Mouse (Mus musculus) heart, postnatal 25 days (tissue): ENCODE measurements around the gene Olfr206. TPM values are rescaled to one million over a fixed set of nuclear protein-coding genes. Genes with fewer than 3 reads are reported as not detected.
"Not testable (repeated sequence)": the region's sequence is repeated elsewhere in the genome, so short reads cannot be mapped to it uniquely, and the experiment has no call there.

Experiments
- DNase-seq: peaks from one replicate; pipeline ENCODE4 v3.0.0; 2022; ENCODE audit warnings: low spot score
- intact Hi-C: fragments of 180-260 bp; cut with DNase I; formaldehyde crosslinking; loops from one replicate; pipeline ENCODE4 v1.15.1; 2025
- total RNA-seq, 2 experiments: library from RNA; stranded (reverse); gene quantifications; 2 replicates each; pipeline ENCODE4 v1.2.3; 2021

Gene Olfr206
- not detected for total RNA-seq

DNA sequence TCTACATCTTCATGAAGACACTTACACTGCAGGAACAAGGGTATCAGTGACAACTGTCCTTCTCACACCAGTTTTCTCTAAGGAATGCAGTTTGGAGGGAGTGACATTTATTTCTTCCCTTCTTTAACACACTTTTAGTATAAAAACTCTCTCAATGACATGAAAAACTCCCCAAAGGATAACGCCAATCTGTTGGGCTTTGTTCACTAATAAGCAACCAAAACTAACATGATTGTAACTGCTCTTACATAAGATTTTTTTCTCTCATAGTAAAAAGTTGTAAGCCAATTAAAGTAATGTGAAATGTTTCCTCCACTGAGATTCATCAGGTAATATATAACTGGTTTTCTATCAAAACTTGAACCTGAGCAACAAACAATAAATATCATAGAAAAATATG, at the start of gene Olfr206:
Gene Olfr206, minus strand, starts transcription at position 101 of the 400 bp plus-strand sequence.
- intact Hi-C loops, result no loop called here
- DNase-seq, result no peak

DNA sequence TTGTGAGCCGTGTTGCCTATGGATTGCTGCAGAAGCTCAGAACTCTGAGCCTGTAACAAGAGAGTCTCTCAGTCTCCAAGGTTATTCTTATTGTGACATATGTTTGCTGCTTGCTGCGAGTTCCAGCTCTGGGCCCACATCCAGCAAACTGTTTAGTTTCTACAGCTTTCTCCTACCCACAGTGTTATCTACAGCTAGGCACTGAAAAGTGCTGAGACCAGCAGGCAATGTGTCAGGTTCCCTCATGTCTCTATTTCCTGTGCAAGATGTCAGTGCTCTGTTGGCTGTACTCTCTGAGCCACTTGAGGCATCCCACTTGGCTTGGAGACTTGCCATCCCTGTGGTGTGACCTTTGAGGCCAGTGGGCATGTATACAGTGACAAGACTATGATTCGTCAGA, 44.3 kb upstream of the Olfr206 start:
- DNase-seq, result no peak
- intact Hi-C loops, result no loop called here

DNA sequence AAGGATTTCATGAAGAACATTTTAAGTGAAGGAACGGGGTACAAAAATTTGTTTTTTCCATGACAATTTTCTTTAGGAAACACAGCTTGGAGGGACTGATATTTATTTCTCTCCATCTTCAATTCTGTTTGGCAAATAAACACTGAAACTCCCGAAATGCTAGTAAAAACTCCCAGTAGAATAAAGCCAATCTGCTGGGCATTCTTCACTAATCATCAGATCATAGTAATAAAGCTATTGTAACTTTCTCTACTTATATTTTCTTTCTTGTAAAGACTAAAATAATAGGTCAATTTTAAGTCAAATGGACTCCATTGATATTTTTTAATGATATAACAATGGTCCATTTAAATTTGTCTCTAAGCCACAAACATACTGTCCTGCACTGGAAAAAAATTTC, 14.8 kb upstream of the Olfr206 start, which contains the start of gene Olfr209:
Gene Olfr209, minus strand, starts transcription at position 101 of the 400 bp plus-strand sequence.
- intact Hi-C loops, result no loop called here
- no peak for DNase-seq

- intact Hi-C loops, result no loop called here
- DNase-seq, result no peak
Measured at GRCm38 (mm10) chr16:59331038-59331437, 18.0 kb downstream of the Olfr206 start, which contains the start of gene Olfr205. Gene Olfr205 (minus strand): TSS chr16:59331138.

DNA sequence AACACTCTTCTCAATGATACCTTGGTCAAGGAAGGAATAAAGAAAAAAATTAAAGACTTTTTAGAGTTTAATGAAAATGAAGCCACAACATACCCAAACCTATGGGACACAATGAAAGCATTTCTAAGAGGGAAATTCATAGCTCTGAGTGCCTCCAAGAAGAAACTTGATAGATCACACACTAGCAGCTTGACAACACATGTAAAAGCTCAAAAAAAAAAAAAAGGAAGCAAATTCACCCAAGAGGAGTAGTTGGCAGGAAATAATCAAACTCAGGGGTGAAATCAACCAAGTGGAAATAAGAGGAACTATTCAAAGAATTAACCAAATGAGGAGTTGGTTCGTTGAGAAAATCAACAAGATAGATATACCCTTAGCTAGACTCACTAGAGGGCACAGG, 25.8 kb downstream of the Olfr206 start:
- DNase-seq, intact Hi-C loops: not testable (repeated sequence)

DNA sequence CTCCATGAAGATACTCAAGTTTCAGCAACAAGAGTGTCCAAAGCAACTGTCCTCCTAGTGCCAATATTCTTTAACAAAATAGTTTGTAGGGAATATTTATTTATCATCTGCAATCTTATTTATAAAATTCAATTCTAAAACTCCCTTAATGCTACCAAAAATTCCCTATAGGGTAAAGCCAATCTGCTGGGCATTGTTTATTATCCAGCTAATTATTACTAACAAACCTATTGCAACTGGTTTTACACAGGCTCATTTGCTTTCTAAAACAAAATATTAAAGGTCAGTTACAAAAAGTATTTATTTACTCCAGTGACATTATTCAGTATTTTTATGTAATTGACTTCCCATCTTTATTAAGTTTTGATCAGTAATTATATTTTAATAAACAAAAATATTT, 30.9 kb downstream of the Olfr206 start, which contains the start of gene Olfr204:
Gene Olfr204, minus strand, starts transcription at position 101 of the 400 bp plus-strand sequence.
- intact Hi-C loops, result no loop called here
- no peak for DNase-seq

DNA sequence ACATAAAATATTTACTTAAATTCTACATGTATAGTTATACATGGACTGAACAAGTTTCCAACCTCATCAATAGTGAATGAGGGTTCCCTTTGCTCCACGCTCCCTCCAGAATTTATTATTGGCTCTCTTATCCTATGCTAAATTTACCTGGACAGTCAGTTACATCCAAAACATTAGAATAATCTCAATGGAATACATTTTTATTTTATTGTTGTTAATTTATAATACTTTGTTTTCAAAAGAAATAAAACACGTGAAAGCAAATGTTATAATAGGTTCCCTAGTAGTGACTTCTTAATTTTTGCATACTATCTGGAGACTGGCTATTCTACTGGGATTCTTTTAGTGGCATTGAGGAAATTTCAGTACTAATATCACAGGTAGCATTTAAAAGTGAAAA, 50.5 kb downstream of the Olfr206 start, which contains the start of gene Olfr203:
Gene Olfr203, plus strand, starts transcription at position 301 of the 400 bp plus-strand sequence.
- no peak for DNase-seq
- intact Hi-C loops, result no loop called here

Other genes with a start within 250 kb of the Olfr206 start
- not detected for gene Olfr193, start 237.4 kb downstream of the Olfr206 start, total RNA-seq
- gene Olfr194, start 228.2 kb downstream of the Olfr206 start, total RNA-seq, result not detected
- not detected for gene Olfr195, start 202.2 kb downstream of the Olfr206 start, total RNA-seq
- not detected for gene Olfr196, start 178.8 kb downstream of the Olfr206 start, total RNA-seq
- not detected for gene Olfr198, start 145.7 kb downstream of the Olfr206 start, total RNA-seq
- not detected for gene Olfr199, start 129.5 kb downstream of the Olfr206 start, total RNA-seq
- not detected for gene Olfr201, start 76.6 kb downstream of the Olfr206 start, total RNA-seq
- not detected for gene Olfr202, start 62.5 kb downstream of the Olfr206 start, total RNA-seq
- gene Olfr203, start 50.4 kb downstream of the Olfr206 start, total RNA-seq, result not detected
- gene Olfr204, start 31.0 kb downstream of the Olfr206 start, total RNA-seq, result not detected
- not detected for gene Olfr205, start 18.1 kb downstream of the Olfr206 start, total RNA-seq
- not detected for gene Olfr209, start 14.7 kb upstream of the Olfr206 start, total RNA-seq
- gene Gabrr3, start 58.1 kb upstream of the Olfr206 start, total RNA-seq, result under 1 TPM in 1 of 2 experiments, not detected in 1; 0.06 TPM
- 10 to 100 TPM; 16.6 to 17.9 TPM for gene Riox2, start 122.5 kb upstream of the Olfr206 start, total RNA-seq